In the genomic region with DNA sequence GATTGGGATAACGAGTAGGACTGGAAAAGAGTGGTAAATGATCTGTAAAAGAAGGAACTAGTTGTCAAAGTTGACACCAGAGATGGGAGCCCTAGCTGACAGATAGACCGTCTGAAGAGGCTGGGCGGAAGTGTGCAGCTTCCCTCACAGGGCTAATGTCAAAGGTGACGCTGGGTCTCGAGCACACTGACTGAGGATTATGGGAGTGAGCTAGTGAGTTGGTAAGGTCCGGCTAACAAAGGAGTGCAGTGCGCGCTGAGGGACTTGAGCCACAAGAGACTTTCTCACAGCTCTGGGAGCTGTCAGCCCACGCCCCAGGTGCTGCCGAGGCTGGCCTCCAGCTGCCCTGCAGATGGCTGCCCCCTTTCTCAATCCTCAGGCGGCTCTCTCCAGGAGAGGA, we compare ENCODE assay signal across 21 mouse cellular contexts. TPM values are rescaled to one million over a fixed set of nuclear protein-coding genes. Genes with fewer than 3 reads are reported as not detected.
A peak's percentile ranks its signal among the peaks of the same experiment; 100 is the strongest.
DNase-seq lines count a peak whose midpoint lies in the region; ATAC-seq and TF ChIP-seq lines count a peak whose summit lies in the region.
"Had no signal": no experiment of that assay in that cellular context is flagged by ENCODE, and none has a peak within 500 bp of the region (broad histone marks: within the 10 kb centered on the region; RNA-seq: fewer than 3 reads in every experiment).

No protein-coding gene starts in this region.

- peaks cover 4% of the 10 kb centered on the region; the same call in 1 of the 2 replicates for H3K9me3 ChIP-seq in heart, embryonic 10.5 days
- H3K9me3 ChIP-seq in E14TG2a.4 (ENCODE audit: low read length): peaks cover 9% of the 10 kb centered on the region
- H3K9me3 ChIP-seq in stomach, embryonic 15.5 days: no peaks in the 10 kb centered on the region
- H3K9me3 ChIP-seq: embryonic facial prominence, embryonic 13.5 days; limb, embryonic 12.5 days; liver, embryonic 12.5 days had no signal

- H3K27me3 ChIP-seq in heart, embryonic 10.5 days (ENCODE audit: insufficient read depth, poor library complexity, severe bottlenecking): no peaks in the 10 kb centered on the region
- 0 out of 2 replicates have a peak, but pooled peaks cover 9% of the 10 kb centered on the region for H3K27me3 ChIP-seq in E14TG2a.4 (ENCODE audit: insufficient read depth, low read length)
- H3K27me3 ChIP-seq in stomach, embryonic 15.5 days (replicated peaks): no peaks in the 10 kb centered on the region
- H3K27me3 ChIP-seq: embryonic facial prominence, embryonic 13.5 days; limb, embryonic 12.5 days; Patski had no signal

- no peak overlapping the region for H3K4me3 ChIP-seq in heart, embryonic 10.5 days
- peak overlapping the region; percentile 46 for H3K4me3 ChIP-seq in E14TG2a.4 (replicated peaks; ENCODE audit: low read length)
- H3K4me3 ChIP-seq in stomach, embryonic 15.5 days (replicated peaks): no peak overlapping the region
- H3K4me3 ChIP-seq: embryonic facial prominence, embryonic 13.5 days; left cerebral cortex, adult 2 months; limb, embryonic 12.5 days; liver, embryonic 12.5 days had no signal

- peak overlapping the region; percentile 72 for H3K27ac ChIP-seq in heart, embryonic 10.5 days
- peak overlapping the region; percentile 68; the same call in 1 of the 2 replicates for H3K27ac ChIP-seq in stomach, embryonic 15.5 days
- H3K27ac ChIP-seq: embryonic facial prominence, embryonic 13.5 days; left cerebral cortex, adult 2 months; limb, embryonic 12.5 days; liver, embryonic 12.5 days had no signal

- ATAC-seq in stomach, embryonic 15.5 days (ENCODE audit: insufficient read depth, low FRiP score, low read depth): no peak
- ATAC-seq in CD4-positive, CD25-positive, alpha-beta regulatory T cell, adult 4 months: no peak
- ATAC-seq: forebrain, embryonic 14.5 days; Patski had no signal

- H3K9ac ChIP-seq in stomach, embryonic 15.5 days: no peak overlapping the region
- H3K9ac ChIP-seq: embryonic facial prominence, embryonic 13.5 days; limb, embryonic 12.5 days; liver, embryonic 12.5 days had no signal

- intact Hi-C loops in heart, postnatal 25 days (cut with DNase I): no loop called here
- intact Hi-C loops in left cerebral cortex, postnatal 4 days (cut with DNase I): no loop called here

- TF ChIP-seq CTCF in E14TG2a.4 (conservative IDR thresholded peaks at IDR 0.05; ENCODE audit: low read length): no peak

- WGBS in heart, embryonic 10.5 days: 23% methylated on average over 11 of the region's 11 CpGs
- WGBS in stomach, embryonic 15.5 days: 37% methylated on average over 11 of the region's 11 CpGs

- H3K4me2 ChIP-seq in stomach, embryonic 15.5 days: no peak overlapping the region
- H3K4me2 ChIP-seq: embryonic facial prominence, embryonic 13.5 days; limb, embryonic 12.5 days; liver, embryonic 12.5 days had no signal

- H3K36me3 ChIP-seq in heart, embryonic 10.5 days: no peaks in the 10 kb centered on the region; the same call in 1 of the 2 replicates
- H3K36me3 ChIP-seq in E14TG2a.4 (ENCODE audit: insufficient read depth, low read length): no peaks in the 10 kb centered on the region
- no peaks in the 10 kb centered on the region for H3K36me3 ChIP-seq in stomach, embryonic 15.5 days
- H3K36me3 ChIP-seq: embryonic facial prominence, embryonic 13.5 days; limb, embryonic 12.5 days; liver, embryonic 12.5 days had no signal

- no peak for DNase-seq in heart, embryonic 10.5 days (ENCODE audit: low spot score)
- no peak for DNase-seq in heart, postnatal 25 days (ENCODE audit: low spot score)
- peak; percentile 61 for DNase-seq in R1 (ENCODE audit: low read depth, low spot score)
- no peak for DNase-seq in left cerebral cortex, postnatal 4 days
- DNase-seq: cerebellum, adult 18-20 months; cerebellum, postnatal 36 days; gastrocnemius, postnatal 14 days; kidney, adult 9 months; kidney, postnatal 25 days; lung, adult 2 months; lung, postnatal 4 days; right cerebral cortex, adult 18-20 months had no signal

- H3K4me1 ChIP-seq in heart, embryonic 10.5 days: peaks cover 30% of the 10 kb centered on the region
- H3K4me1 ChIP-seq in E14TG2a.4 (replicated peaks; ENCODE audit: low read depth, low read length): peaks cover 56% of the 10 kb centered on the region
- peaks cover 25% of the 10 kb centered on the region for H3K4me1 ChIP-seq in stomach, embryonic 15.5 days

RNA-seq across cellular contexts. Expression of a gene that starts 59.1 kb away (rescaled TPM):
- polyA plus RNA-seq in heart, embryonic 10.5 days (2016; fragmentation: Nextera tagmentation; extraction: Ambion mirVana): 11.0 and 12.6 TPM in 2 replicates
- total RNA-seq in heart, postnatal 25 days (2021): 10 to 100 TPM; 12.6 to 16.0 TPM
- 29.0 and 32.8 TPM in 2 replicates for polyA plus RNA-seq in stomach, embryonic 15.5 days (2015; fragmentation: Nextera tagmentation; extraction: Ambion mirVana)
- 1 to 10 TPM; 2.3 to 3.4 TPM for total RNA-seq in left cerebral cortex, postnatal 4 days (2021)
- under 1 TPM; 0.18 to 0.26 TPM for polyA plus RNA-seq in CD4-positive, CD25-positive, alpha-beta regulatory T cell, adult 4 months (2017; shearing (Covaris generic))
